Mouse (Mus musculus): Measurements from ENCODE around the gene Kifc3. TPM values are rescaled to one million over a fixed set of nuclear protein-coding genes. Genes with fewer than 3 reads are reported as not detected.

Kifc3 gene
- total and polyA plus RNA-seq, 3 experiments, result 0.16 TPM; not detected in 2

GRCm38 (mm10) chr8:95178191-95178590 lies 24.4 kb downstream of the Kifc3 start:
- Histone ChIP-seq H3K4me1 (ENCODE audit: insufficient read depth, low read depth, low read length) (peaks cover 12% of the 10 kb centered on the region), H3K36me3 (replicated peaks) (no peaks in the 10 kb centered on the region), H3K27me3 (ENCODE audit: insufficient read depth, low read length) (peaks cover 6% of the 10 kb centered on the region), H3K4me3 (ENCODE audit: low read depth, low read length) (no peak overlapping the region), H3K9me3 (replicated peaks) (no peaks in the 10 kb centered on the region)
- TF ChIP-seq GATA2 (IDR thresholded peaks at IDR 0.05; ENCODE audit: borderline replicate concordance, low read depth, low read length) (no peak), CTCF (IDR thresholded peaks at IDR 0.05; ENCODE audit: low read depth, low read length) (no peak), POLR2AphosphoS5 (IDR thresholded peaks at IDR 0.05; ENCODE audit: insufficient replicate concordance, low read depth, low read length) (no peak), GATA1 (IDR thresholded peaks at IDR 0.05; ENCODE audit: borderline replicate concordance, low read length) (no peak), TAL1 (conservative IDR thresholded peaks at IDR 0.05; ENCODE audit: low read depth, low read length) (no peak)
- ATAC-seq (ENCODE audit: extremely low read depth, insufficient number of reproducible peaks, low FRiP score, poor library complexity, severe bottlenecking) (no peak), DNase-seq (ENCODE audit: low spot score) (no peak)

- TF ChIP-seq CTCF (IDR thresholded peaks at IDR 0.05; ENCODE audit: low read depth, low read length) (no peak), GATA1 (IDR thresholded peaks at IDR 0.05; ENCODE audit: borderline replicate concordance, low read length) (no peak), GATA2 (IDR thresholded peaks at IDR 0.05; ENCODE audit: borderline replicate concordance, low read depth, low read length) (no peak)
- no peaks in the 10 kb centered on the region for H3K9me3 ChIP-seq (replicated peaks)
- no peaks in the 10 kb centered on the region for H3K36me3 ChIP-seq (replicated peaks)
- no peak for ATAC-seq (ENCODE audit: extremely low read depth, insufficient number of reproducible peaks, low FRiP score, poor library complexity, severe bottlenecking)
- DNase-seq (ENCODE audit: low spot score), result no peak
- H3K27me3 ChIP-seq (ENCODE audit: insufficient read depth, low read length), result peaks cover 7% of the 10 kb centered on the region
- peaks cover 6% of the 10 kb centered on the region; the same call in 1 of the 2 replicates for H3K4me1 ChIP-seq (ENCODE audit: insufficient read depth, low read depth, low read length)
- H3K4me3 ChIP-seq (ENCODE audit: low read depth, low read length), result no peak overlapping the region
These were observed 25.6 kb downstream of the Kifc3 start for GRCm38 (mm10) chr8:95176985-95177384.

GRCm38 (mm10) chr8:95175808-95176207 lies 26.8 kb downstream of the Kifc3 start:
- ATAC-seq (ENCODE audit: extremely low read depth, insufficient number of reproducible peaks, low FRiP score, poor library complexity, severe bottlenecking) (no peak), DNase-seq (ENCODE audit: low spot score) (no peak)
- TF ChIP-seq POLR2AphosphoS5 (IDR thresholded peaks at IDR 0.05; ENCODE audit: insufficient replicate concordance, low read depth, low read length), result no peak
- TF ChIP-seq GATA2 (IDR thresholded peaks at IDR 0.05; ENCODE audit: borderline replicate concordance, low read depth, low read length), result no peak
- TF ChIP-seq GATA1 (IDR thresholded peaks at IDR 0.05; ENCODE audit: borderline replicate concordance, low read length), result no peak
- no peak for TF ChIP-seq CTCF (IDR thresholded peaks at IDR 0.05; ENCODE audit: low read depth, low read length)
- TF ChIP-seq TAL1 (conservative IDR thresholded peaks at IDR 0.05; ENCODE audit: low read depth, low read length), result no peak
- Histone ChIP-seq H3K27me3 (ENCODE audit: insufficient read depth, low read length) (peaks cover 7% of the 10 kb centered on the region; the same call in 1 of the 2 replicates), H3K4me1 (ENCODE audit: insufficient read depth, low read depth, low read length) (no peaks in the 10 kb centered on the region), H3K9me3 (replicated peaks) (no peaks in the 10 kb centered on the region), H3K36me3 (replicated peaks) (no peaks in the 10 kb centered on the region), H3K4me3 (ENCODE audit: low read depth, low read length) (no peak overlapping the region)

- peaks cover 7% of the 10 kb centered on the region; the same call in 1 of the 2 replicates for H3K27me3 ChIP-seq (ENCODE audit: insufficient read depth, low read length)
- no peaks in the 10 kb centered on the region for H3K9me3 ChIP-seq (replicated peaks)
- no peak for DNase-seq (ENCODE audit: low spot score)
- H3K4me3 ChIP-seq (ENCODE audit: low read depth, low read length), result no peak overlapping the region
- no peaks in the 10 kb centered on the region for H3K4me1 ChIP-seq (ENCODE audit: insufficient read depth, low read depth, low read length)
- H3K36me3 ChIP-seq (replicated peaks), result no peaks in the 10 kb centered on the region
- TF ChIP-seq CTCF (IDR thresholded peaks at IDR 0.05; ENCODE audit: low read depth, low read length), result no peak
- TF ChIP-seq GATA2 (IDR thresholded peaks at IDR 0.05; ENCODE audit: borderline replicate concordance, low read depth, low read length), result no peak
- no peak for TF ChIP-seq TAL1 (conservative IDR thresholded peaks at IDR 0.05; ENCODE audit: low read depth, low read length)
- no peak for TF ChIP-seq POLR2AphosphoS5 (IDR thresholded peaks at IDR 0.05; ENCODE audit: insufficient replicate concordance, low read depth, low read length)
- no peak for TF ChIP-seq GATA1 (IDR thresholded peaks at IDR 0.05; ENCODE audit: borderline replicate concordance, low read length)
- no peak for ATAC-seq (ENCODE audit: extremely low read depth, insufficient number of reproducible peaks, low FRiP score, poor library complexity, severe bottlenecking)
These were observed 27.3 kb downstream of the Kifc3 start for GRCm38 (mm10) chr8:95175306-95175705.

GRCm38 (mm10) chr8:95172433-95172832 lies 30.2 kb downstream of the Kifc3 start:
- no peaks in the 10 kb centered on the region for H3K9me3 ChIP-seq (replicated peaks)
- DNase-seq (ENCODE audit: low spot score) (no peak), ATAC-seq (ENCODE audit: extremely low read depth, insufficient number of reproducible peaks, low FRiP score, poor library complexity, severe bottlenecking) (no peak)
- peaks cover 7% of the 10 kb centered on the region; the same call in 1 of the 2 replicates for H3K27me3 ChIP-seq (ENCODE audit: insufficient read depth, low read length)
- H3K4me3 ChIP-seq (ENCODE audit: low read depth, low read length), result no peak overlapping the region
- H3K36me3 ChIP-seq (replicated peaks), result no peaks in the 10 kb centered on the region
- TF ChIP-seq GATA1 (IDR thresholded peaks at IDR 0.05; ENCODE audit: borderline replicate concordance, low read length), result no peak
- no peaks in the 10 kb centered on the region for H3K4me1 ChIP-seq (ENCODE audit: insufficient read depth, low read depth, low read length)

GRCm38 (mm10) chr8:95167726-95168125 lies 34.9 kb downstream of the Kifc3 start:
- ATAC-seq (ENCODE audit: extremely low read depth, insufficient number of reproducible peaks, low FRiP score, poor library complexity, severe bottlenecking), result no peak
- Histone ChIP-seq H3K27me3 (ENCODE audit: insufficient read depth, low read length) (peaks cover 28% of the 10 kb centered on the region), H3K36me3 (replicated peaks) (no peaks in the 10 kb centered on the region), H3K4me1 (ENCODE audit: insufficient read depth, low read depth, low read length) (no peaks in the 10 kb centered on the region), H3K4me3 (ENCODE audit: low read depth, low read length) (no peak overlapping the region), H3K9me3 (replicated peaks) (no peaks in the 10 kb centered on the region)
- DNase-seq (ENCODE audit: low spot score), result no peak
- TF ChIP-seq GATA1 (IDR thresholded peaks at IDR 0.05; ENCODE audit: borderline replicate concordance, low read length) (no peak), GATA2 (IDR thresholded peaks at IDR 0.05; ENCODE audit: borderline replicate concordance, low read depth, low read length) (no peak), CTCF (IDR thresholded peaks at IDR 0.05; ENCODE audit: low read depth, low read length) (no peak), TAL1 (conservative IDR thresholded peaks at IDR 0.05; ENCODE audit: low read depth, low read length) (no peak), POLR2AphosphoS5 (IDR thresholded peaks at IDR 0.05; ENCODE audit: insufficient replicate concordance, low read depth, low read length) (no peak)

- H3K27me3 ChIP-seq (ENCODE audit: insufficient read depth, low read length), result peaks cover 29% of the 10 kb centered on the region
- no peak for DNase-seq (ENCODE audit: low spot score)
- ATAC-seq (ENCODE audit: extremely low read depth, insufficient number of reproducible peaks, low FRiP score, poor library complexity, severe bottlenecking), result no peak
- no peak overlapping the region for H3K4me3 ChIP-seq (ENCODE audit: low read depth, low read length)
- H3K36me3 ChIP-seq (replicated peaks), result no peaks in the 10 kb centered on the region
- TF ChIP-seq CTCF (IDR thresholded peaks at IDR 0.05; ENCODE audit: low read depth, low read length) (no peak), GATA1 (IDR thresholded peaks at IDR 0.05; ENCODE audit: borderline replicate concordance, low read length) (no peak), POLR2AphosphoS5 (IDR thresholded peaks at IDR 0.05; ENCODE audit: insufficient replicate concordance, low read depth, low read length) (no peak), TAL1 (conservative IDR thresholded peaks at IDR 0.05; ENCODE audit: low read depth, low read length) (no peak), GATA2 (IDR thresholded peaks at IDR 0.05; ENCODE audit: borderline replicate concordance, low read depth, low read length) (no peak)
- H3K4me1 ChIP-seq (ENCODE audit: insufficient read depth, low read depth, low read length), result no peaks in the 10 kb centered on the region
- no peaks in the 10 kb centered on the region for H3K9me3 ChIP-seq (replicated peaks)
These were observed 36.2 kb downstream of the Kifc3 start for GRCm38 (mm10) chr8:95166400-95166799.
